Mouse (Mus musculus) cerebellum, adult 18-20 months (tissue): ENCODE data around the gene Rptor.

Experiments
- DNase-seq, 2 experiments: peaks; one replicate each; pipeline ENCODE4 v3.0.0; 2021

Rptor gene

DNA sequence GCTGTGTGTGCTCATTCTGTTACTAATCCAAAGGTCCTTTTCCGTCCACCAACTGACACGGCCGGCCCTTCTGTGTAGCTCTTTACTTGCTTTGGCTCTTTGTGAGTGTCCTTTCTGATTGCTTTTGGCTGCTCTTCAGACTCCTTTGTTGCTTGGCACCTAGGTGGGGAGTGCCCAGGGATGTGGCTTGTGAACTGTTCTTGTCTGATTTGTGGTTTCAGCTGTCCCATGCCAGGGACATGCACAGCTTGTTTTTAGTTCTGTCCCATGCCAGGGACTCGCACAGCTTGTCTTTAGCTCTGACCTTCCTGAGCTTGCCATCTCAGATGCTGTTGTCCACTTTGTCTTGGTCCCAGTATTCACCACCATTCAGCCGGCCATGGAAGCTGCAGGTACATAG, 4.8 kb downstream of the Rptor start:
- DNase-seq = no peak

DNA sequence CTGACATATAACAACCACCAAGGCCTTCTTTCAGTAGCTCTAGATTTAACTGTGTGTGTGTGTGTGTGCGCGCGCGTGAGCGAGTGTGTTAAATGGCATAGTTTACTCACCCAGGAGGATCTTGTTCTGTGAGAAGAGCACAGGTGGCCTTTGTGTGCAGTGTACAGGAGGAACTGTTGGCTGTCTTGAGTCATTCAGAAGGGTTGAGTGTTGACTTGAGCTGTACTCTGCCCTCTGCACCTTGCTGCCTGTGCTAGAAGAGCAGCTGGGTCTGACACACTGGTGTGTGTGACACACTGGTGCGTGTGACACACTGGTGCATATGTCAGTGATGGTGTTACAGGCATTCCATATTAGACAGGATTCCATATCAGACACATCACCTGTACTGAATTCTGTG, 8.8 kb downstream of the Rptor start:
- DNase-seq = no peak

DNA sequence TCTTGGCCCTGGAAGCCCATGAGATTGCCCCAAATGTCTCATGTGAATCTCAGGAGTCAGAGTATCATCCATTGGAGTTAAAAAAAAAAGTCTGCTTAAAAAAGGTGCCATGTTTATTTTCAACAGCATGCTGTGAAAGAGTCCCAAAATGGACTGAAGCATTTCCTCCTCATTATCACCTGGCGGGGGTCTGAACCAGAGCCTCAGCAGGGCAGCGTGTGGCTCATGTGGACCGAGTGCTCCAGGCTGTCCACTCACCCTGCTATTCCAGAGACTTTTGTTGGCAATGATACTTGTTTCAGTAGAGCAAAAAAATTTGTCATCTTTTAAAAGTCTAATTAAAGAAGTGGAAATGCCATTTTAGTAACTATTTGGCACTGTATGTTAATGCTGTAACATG, 9.5 kb downstream of the Rptor start:
- DNase-seq = peak in 1 of 2 experiments; percentile 32

DNA sequence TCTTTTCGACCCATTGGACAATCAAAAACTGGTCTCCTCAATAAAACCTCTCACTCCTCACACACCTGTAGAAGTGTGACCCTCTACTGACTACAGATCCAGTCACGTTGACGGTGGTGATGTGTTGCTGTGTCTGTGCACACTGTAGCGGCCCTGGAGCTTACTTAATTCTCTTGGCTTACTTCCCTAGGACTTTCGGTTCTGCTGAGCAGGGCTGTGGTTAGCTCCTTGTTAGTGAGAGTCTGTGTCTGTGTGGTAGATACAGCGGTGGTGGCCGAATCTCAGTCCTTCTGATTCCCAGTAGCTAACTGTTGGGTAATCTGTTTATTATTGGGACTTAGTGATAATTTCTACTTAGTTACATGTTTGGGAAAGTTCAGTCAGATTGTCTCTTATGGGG, 12.4 kb downstream of the Rptor start:
- no peak for DNase-seq

DNA sequence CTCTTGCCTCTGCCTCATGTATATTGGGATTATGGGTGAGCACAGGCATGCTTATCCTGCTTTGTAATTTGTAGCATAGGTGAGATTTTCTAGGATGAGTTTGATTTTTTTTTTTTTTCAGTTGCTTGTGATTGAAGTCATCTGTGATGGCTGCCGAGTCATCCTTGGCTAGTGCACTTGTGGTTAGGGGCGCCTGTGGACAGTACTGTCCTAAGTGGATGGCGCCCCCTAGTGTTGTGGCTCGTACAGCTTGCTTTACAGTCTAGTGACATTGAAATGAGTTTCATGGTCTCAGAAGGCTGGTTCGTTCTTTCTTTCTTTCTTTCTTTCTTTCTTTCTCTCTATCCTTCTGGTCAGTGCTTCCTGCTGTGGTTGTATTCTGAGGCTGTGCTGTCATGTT, 16.1 kb downstream of the Rptor start:
- DNase-seq = peak; percentile 72 to 78

DNA sequence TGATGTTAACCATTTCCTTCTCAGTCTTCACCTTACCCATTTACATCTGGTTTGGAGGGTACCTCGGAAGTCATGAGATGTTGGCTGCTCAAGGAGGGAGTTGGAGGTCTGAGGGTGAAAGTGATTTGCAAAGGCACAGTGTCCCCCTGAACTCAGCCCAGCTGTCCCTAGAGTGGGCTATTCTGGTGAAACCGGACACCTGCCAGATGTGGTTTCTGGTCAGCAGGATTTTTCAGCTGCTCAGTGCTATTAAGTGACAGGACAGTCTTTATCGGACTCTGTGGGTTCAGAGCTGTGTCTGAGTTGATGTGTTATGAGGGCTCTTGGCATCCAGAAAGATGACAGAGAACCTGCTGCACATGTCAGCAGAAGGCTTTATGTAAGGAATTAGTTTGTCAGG, 18.6 kb downstream of the Rptor start:
- DNase-seq = no peak

DNA sequence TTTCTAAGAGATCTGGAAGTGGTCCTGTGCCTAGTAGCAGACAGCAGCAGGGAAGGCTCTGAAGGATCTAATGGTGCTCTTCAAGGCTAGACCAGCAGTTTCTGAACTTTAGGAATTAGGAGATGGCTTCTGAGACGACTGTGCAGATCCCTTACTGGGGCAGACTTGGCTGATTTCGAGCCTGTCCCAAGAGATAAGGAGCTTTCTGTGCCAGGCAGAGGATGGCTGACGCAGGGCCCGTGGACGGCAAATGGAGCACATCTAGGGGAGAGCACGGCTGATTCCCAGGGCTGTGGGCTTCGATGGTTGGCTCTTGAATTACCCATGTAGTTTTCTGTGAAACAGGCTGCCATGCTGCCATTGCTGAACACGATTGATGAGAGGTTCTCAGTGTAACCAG, 21.1 kb downstream of the Rptor start:
- no peak for DNase-seq

DNA sequence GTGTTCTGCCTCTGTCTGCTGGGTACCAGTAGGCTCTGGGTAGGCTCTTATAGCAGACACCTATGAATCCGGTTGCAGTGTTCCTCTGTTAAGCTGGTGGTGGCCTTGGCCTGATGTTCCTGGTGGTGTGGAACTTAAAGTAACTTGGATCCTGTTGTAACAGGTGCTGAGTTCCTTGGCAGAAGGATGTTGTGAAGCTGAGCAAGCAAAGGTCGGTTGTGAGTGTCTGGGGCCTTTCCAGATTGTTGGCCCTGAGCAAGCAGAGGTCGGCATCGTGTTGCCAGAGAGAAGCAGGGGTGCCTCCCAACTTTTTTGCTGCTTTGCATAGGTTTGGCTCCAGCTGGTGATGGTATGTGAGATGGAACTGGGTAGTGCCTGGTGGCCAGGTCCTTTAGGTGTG, 21.7 kb downstream of the Rptor start:
- no peak for DNase-seq

DNA sequence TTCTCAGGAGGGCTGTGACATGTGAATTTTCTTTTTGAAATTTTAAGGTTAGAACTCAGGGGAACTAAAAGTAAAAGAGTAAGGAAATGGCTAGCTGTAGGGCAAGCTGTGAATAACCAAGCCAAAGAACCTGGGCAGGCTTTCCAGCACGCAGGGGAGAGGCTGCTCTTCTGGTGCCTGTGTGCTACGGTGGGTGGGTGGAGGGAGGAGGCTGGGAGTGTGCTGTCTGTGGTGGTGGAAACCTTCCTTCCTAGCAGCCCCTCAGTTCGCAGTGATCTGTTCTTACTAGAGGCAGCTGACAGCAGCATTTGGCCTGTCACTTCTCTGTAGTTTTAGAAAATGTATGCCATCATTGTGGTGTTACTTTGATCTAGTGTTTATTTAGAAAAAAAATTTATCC, 22.2 kb downstream of the Rptor start:
- no peak for DNase-seq

DNA sequence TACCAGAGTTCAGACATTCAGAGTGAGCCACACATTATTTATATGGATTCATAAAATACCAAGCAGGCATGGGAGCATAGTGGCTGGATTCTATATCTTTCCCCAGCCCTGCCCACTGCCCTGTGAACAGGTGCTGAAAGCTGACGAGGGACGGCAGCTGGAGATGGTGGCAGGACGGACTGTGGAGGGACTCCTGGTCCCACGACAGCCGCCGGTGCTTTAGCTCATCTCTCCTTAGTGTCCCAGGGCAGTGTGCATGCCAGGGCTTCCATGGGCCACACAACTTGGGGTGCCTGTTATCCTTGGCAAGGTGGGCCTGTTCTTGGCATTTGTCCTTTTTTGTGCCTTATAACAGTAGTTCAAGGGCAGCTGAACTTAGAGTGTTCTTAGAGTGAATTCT, 22.8 kb downstream of the Rptor start:
- no peak for DNase-seq

DNA sequence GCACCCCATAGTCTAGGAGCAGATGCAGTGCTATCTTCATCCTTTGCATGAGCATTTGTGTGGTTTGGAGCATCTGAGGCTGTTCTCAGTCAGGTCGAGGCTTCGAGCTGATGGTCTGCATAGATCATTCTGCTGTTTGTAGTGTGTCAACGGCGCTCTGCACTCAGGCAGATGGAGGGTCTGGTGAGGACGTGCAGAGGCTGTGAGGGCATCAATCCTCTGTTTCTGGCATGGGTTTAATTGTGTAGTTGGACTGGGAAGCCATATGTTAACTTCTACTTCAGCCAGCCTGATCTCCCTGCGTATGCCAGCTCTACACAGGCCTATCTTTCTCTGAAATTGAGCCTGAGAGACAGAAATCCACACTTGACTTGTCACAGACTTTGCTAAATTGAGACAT, 23.2 kb downstream of the Rptor start:
- peak in 1 of 2 experiments; percentile 27 for DNase-seq

DNA sequence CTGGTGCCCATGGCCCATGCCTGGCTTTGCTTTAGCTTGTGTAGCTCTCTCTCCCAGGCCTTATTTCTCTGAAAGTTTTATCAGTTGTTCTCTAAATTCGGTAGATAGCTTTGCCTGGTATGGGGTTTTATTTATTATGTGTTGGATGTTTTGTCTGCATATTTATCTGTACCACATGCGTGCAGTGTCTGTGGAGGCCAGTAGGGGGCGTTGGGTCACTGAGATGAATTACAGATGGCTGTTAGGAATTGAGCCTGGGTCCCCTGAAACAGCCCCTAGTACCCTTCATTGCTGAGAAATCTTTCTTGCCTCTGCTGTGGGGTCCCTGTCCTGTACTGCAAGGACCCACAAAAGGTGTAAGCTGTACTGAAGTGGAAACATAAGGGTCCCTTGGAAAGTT, 24.5 kb downstream of the Rptor start:
- DNase-seq = no peak

DNA sequence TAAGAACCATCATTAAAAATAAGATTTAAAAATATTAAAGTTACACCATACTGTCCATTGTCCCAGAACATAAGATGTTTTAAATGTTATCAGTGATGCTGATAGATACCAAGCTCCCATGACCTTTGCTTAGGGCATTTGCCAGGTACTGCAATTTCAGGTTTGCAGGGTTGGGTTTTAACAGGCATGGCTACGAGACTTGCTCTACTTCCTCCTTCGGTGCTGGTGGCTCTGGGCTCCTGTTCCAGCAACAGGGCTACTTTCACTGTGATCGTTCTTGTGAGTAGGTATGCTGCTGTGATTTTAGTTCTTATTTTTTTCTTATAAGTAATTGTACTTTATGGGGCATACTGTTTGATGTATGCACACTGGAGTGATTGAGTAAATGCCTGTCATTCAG, 26.4 kb downstream of the Rptor start:
- DNase-seq = no peak

DNA sequence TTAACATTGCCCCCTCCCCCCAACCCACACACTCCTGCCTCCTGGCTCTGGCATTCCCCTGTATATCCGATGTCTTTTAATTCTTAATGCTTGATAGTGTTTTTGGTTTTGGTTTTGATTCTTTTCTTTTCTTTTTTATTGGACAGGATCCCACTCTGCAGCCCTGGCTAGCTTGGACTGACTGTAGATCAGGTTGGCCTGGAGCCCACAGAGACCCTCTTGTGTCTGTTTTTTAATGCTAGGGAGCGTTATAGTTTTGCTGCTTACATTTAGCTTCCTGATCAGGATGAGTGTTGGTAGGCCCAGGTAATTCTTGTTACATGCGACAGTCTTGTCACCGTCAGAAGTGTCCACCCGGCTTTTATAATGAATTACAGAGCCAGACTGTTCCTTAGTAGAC, 27.6 kb downstream of the Rptor start:
- DNase-seq = no peak

DNA sequence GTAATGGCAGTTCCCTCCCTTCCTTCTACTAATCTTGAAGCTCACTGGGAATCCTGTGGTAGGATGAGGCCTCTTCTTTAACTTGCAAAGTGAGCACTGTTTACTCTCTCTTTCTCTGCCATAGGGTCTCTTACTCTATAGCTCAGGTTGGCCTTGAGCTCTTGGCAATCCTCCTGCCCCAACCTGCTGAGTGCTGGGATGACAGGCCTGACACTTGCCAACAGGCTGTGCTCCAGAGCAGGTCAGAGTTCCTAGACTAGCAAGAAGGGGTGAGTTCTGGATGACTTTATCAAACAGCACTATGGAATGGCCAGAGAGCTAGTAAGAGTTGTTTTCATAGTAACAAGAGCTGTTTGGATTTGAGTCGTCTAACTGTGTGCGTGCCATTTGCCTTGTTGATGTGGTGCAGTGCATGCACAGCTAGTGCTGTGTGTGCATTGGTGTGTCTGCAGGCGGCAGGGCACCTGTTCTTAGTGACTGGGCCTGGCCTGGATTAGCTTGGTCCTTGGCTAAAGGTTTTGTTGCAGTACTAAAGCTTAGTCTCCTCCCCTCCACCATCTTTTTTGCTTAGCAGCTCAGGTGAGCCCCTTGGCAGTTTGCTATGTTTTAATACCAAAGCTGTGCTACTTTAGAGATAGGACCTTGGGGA, 28.6 kb downstream of the Rptor start:
- peak; percentile 47 to 51 for DNase-seq

DNA sequence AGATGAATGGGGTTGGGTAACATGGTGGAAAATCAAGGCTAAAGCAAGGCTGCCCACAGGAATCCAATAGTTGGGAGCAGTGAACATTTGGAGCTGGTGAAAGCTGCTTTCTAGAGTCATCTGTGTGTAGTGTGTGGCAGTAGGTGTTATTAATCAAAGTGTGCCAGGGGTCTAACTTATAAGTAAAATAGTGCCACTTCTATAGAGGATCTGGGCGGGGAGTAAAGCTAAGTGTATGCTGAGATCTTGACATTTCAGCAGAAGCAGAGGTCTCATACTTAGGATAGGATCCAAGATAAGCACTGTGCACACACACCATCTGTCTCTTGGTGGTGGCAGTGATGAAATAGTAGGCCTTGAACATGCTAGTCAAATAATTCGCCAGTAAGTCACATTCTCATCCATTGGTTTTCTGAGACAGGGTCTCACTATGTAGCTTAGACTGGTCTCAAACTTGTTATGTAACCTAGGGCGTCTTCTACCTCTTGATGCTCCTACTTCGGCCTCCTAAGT, 33.7 kb downstream of the Rptor start:
- no peak for DNase-seq

DNA sequence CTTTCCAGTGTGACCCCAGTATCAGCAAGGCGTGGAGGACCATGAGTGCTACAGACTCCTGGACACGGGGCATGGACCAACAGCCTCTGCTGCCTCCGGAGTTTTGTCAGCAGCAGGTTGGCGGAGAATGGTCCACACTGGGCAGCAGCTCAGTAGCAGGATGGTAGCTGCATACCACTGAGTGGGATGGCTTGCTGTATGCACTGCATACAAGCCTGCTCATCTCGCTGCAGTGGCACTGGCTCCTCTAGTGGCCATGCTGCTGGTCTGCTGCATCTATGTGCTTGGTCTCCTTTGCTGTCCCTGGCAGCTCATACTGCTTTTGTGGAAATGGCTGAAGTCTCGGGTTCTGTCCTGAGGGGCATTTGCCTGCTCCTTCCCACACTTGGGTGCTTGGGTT, 34.8 kb downstream of the Rptor start:
- DNase-seq = peak in 1 of 2 experiments; percentile 43

DNA sequence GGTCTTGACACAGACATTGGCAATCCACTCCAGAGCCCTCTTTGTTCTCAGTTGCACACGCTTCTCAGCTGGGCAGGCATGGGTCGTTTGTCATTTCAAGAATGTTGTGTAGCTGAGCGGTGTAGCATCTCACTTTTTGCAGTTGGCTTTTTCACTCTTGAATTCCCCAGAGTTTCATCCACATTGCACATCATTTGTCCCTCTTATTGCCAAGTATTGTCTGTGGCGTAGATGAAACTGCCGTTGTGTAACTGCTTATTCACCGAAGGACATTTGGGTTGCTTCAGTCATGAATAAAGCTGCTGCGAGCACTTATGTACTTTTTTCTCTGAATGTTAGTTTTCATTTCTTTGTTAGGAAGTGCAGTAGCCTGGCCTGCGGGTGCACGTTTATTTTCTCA, 37.8 kb downstream of the Rptor start:
- DNase-seq = no peak

DNA sequence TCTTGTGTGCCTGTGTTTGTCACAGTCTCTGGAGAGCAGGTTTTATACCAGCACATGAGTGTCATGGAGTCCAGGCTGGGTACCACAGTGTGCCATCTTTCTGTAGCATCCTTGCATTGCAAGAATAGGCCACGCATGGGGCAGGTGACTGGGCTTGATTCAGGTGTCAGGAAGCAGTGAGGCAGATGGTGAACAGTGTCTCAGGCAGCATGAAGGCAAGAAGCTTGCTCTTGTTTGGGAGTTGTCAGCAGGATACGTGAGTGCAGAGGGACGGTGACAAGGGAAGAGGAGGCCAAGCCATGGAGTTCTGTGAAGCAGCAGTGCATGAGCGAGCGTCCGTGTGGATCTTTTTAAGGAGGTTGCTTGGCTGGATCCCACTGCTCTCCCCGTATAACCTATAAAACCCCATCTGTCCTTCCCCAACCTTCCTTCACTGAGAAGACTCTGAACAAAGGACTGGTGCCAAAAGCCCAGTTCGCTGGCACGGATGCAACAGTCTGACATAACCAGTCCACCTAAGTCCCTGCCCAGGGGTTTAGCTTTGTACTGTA, 39.2 kb downstream of the Rptor start:
- DNase-seq = peak; percentile 74 to 78

DNA sequence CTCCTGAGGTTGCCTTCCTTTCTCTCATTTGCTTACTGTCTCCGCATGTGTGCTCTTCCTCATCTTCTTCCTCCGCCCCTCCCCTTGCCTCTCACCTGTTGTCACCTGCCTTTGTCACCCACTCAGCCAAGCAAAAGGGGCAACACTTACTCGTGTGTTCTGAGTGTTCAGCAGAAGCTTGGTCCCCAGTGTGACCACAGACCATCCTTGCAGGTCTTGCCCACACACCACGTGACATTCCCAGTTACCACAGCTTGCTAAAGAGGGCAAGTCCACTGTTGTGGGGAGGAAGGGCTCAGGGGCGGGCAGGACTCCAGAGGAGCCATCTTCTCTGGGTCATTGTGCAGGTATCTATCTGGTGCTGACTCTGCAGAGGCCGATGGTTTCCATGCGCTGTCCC, 40.6 kb downstream of the Rptor start:
- no peak for DNase-seq

DNA sequence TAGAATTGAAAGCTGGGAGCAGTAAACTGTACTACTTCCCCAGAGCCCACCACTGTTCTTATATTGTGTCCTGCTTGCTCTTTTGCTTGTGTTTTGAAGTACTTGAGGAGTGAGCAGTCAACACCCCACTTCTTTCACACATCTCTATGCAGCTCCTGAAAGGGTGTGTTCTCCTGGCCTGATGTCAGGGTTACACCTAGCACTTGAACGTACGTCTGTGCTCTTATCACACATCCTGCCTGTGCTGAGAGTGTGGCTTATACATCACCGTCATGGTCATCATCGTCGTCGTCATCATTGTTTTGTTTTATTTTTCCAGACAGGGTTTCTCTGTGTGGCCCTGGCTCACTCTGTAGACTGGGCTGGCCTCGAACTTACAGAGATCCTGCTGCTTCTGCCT, 41.4 kb downstream of the Rptor start:
- no peak for DNase-seq

DNA sequence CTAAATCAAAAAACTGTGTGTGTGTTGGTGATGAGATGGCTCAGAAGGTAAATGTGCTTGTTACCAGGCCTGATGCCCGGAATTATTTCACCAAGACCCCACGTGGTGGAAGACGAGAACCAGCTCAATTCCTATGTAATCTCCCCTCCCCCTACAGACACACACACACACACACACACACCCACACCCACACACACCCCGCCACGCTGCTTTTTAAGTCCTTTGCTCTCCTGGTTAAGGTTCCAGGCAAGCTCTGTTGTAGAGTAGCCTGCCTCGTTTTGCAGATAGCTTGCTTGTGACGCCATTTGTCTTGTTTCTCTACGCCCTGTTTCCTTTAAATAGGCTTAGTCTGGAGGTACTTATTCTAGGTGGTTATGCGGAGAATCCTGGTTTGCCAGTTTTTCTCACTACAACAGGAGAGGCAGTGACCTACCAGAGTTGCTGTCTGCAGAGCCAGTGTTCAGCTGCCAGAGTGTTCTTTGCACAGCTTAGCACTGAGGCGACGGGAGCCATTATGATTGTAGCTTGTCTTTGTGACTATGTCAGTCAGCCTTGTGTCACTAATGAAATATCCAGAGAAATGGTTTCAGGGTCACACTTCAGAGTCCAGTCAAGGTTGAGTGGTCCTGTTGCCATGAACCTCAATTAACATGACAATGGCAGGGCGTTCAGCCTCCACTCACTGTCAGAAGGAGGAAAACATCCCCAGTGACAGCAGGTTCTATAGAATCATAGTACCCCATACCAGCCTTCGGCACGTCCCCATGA, 42.1 kb downstream of the Rptor start:
- no peak for DNase-seq

DNA sequence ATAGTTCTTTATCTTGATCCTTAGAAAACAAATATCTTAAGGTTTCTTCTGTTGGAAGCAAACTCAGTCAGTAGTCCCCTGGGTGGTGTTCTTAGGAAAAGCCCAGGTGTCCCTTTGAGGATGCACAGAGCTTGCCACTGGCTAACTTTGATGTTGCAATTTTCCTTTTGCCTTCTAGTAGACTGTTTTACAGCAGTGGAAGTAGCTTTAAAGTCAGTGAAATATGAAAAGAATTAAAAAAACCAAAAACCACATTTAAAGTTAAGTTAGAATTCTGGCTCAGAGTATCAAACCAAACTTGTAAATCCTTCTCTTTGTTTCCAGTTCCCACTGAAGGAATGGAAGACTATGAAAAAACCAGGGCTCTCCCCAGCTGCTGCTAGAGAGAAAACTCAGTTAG, 47.8 kb downstream of the Rptor start:
- DNase-seq = no peak

DNA sequence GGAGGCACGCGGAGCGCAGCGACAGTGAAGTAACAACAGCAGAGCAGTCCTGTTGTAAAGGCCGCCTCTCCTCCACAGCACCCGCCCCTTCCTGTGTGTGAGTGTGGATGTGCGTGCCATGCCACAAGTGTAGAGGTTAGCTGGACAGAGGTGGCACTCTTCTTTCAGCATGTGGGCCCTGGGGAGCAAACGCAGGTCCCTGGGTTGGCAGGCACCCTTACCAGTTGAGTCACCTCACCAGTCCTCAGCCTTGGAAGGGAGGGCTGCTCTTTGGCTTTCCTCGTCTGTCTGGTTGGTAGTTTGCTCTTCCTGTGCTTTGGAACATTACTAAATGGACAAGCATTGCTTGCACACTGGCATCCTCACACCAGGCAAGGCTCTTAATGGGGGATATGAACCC, 50.6 kb downstream of the Rptor start:
- no peak for DNase-seq
